Mouse (Mus musculus) layer of hippocampus, adult 9-10 months (tissue): Measurements from ENCODE around the gene Dzip1.

Experiments used
- DNase-seq: peaks from one replicate; pipeline ENCODE4 v3.0.0; 2022; ENCODE audit warnings: low spot score

Dzip1 gene

GRCm38 (mm10) chr14:118868102-118868724, 57.0 kb downstream of the Dzip1 start:
- DNase-seq, result no peak

- no peak for DNase-seq
Measured at GRCm38 (mm10) chr14:118867366-118867765, 57.9 kb downstream of the Dzip1 start.

DNA sequence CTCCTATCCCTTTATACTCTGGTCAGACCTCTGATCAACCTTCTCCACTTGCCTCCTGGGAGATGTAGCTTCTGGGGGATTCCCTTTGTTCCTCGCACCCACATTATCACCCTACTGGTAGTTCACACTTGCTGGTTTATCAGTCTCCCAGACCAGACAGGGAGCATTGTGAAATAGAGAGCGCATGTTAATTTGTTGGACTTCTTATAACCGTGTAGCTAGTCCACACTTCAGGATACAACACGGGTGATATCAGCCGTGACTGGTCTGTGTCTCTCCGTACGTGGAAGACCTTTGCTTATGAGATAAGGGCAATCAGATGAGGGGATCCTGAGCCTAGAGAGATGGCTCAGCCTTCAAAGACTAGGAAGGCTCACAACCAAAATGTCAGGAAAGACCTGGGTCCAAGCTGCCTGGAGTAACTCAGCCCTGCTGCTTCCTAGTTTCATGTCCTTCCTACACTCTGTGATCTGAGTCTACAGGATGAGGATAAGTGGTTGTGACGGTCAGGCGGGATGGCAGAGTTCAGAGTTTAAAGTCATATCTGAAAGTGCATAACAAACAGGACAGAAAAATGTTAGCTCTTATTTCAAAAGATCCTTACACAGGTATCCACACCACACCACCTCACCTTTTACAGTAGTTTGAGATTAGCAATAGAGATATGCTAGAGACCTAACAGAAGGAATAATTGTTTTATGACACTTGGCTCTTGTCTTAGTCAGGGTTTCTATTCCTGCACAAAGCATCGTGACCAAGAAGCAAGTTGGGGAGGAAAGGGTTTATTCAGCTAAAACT, 59.0 kb downstream of the Dzip1 start:
- DNase-seq, result no peak

DNA sequence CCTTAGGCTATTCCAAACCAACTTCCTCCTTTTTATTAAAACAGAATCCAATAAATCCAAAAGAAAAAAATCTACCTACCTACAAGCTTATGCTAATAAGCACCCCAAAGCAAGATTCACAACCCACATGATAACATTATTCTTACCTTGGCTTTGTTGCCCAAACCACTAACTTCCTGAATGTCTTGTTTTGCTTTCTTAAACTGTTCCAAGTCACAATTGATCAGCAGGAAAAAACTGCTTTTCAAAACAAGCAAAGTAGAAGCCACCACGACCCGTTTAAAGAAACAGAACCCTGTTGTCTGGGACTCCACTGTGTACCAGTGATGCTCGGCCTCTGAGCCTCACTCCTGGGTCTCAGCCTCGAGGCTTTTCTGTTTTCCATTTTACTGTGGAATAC, 60.4 kb downstream of the Dzip1 start:
- no peak for DNase-seq

GRCm38 (mm10) chr14:118862253-118862652, 63.0 kb downstream of the Dzip1 start:
- no peak for DNase-seq

DNA sequence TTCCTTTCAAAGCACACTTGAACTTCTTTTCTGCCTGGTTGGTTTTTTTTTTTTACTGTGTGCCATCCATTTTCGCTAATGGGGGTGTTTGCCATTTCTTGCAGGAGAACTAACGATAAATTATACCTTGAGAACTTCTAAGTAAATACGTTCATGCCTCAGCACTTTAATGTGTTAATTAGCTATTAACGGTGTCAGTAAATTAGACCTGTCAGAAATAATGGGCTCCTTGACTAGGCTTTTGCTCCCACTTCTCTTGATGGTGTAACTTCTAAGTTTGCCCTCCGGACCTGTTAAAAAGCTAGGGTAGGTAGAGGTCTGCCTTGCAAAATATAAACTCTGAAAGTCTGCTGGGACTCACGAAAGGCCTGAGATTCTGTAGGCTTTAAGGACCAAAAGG, 66.9 kb downstream of the Dzip1 start:
- no peak for DNase-seq

DNA sequence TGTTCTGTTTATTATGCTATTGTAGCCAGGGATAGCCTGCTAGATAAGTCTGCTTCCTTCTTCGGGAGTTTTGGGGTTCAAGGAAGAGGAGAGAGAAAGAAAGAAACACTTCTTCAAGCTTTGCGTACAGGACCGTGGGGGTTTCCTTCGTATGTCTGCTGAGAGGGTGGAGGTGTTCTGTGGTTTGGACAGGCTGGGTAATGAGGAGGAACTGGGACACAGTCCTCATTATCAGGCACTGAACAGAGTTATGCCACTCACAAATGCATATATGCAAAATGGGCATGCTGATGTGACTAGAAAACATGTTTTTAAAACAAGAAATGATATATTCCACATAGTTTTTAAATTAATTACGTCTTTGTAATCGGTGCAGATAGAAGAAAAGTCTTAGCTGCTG, 68.7 kb downstream of the Dzip1 start:
- DNase-seq, result no peak

GRCm38 (mm10) chr14:118855141-118855800, 70.0 kb downstream of the Dzip1 start:
- no peak for DNase-seq

- no peak for DNase-seq
Measured at GRCm38 (mm10) chr14:118854371-118855114, 70.7 kb downstream of the Dzip1 start.

DNA sequence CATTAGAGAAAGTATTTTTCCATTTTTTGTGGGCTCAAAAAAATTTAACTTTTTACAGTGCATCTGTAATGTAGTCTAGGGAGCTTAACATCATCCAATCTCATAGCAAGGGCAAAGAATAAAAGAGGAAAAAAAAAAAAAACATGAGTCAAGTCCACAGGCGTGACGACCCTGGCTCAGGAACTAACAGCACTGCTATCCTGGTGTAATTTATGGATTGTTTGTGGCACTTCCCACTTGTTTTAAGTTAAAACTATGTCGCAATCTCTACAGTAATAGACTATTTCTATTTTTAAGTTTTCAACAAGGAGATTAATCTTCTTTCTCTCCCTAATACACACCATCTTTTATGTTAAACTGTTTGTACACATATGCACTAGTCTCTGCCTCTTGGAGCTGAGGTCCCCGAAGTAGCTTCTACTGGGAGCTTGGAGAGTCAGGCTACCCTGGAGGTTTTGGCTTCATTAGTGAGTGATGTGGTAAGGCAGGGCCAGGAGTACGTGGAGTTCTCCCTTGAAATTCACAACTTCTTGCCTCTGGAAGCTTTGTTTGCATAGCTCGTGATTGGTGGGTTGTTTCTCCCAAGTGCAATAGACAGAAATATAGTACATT, 73.7 kb downstream of the Dzip1 start:
- DNase-seq, result no peak

- DNase-seq, result no peak
Measured at GRCm38 (mm10) chr14:118850696-118851035, 74.6 kb downstream of the Dzip1 start.

GRCm38 (mm10) chr14:118850011-118850695, 75.1 kb downstream of the Dzip1 start:
- DNase-seq, result no peak

- DNase-seq, result no peak
Measured at GRCm38 (mm10) chr14:118848171-118848570, 77.1 kb downstream of the Dzip1 start.

DNA sequence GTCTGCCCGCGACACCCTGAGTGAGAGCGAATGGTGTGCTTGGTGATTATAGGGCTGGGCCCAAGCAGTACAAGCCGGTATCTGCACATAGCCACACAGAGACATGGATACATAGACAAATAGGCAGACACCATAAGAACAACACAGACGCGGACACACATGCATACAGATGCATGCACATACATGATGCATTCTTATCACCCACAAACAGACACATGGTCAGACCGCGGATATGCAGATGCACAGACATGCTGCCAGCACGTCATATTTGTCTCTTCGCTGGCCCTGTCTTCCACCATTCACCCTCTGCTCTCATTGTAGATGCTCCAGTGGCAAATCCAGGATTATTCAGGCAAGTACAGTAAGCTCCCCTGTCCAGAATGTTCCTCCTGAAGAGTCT, 78.4 kb downstream of the Dzip1 start:
- no peak for DNase-seq

DNA sequence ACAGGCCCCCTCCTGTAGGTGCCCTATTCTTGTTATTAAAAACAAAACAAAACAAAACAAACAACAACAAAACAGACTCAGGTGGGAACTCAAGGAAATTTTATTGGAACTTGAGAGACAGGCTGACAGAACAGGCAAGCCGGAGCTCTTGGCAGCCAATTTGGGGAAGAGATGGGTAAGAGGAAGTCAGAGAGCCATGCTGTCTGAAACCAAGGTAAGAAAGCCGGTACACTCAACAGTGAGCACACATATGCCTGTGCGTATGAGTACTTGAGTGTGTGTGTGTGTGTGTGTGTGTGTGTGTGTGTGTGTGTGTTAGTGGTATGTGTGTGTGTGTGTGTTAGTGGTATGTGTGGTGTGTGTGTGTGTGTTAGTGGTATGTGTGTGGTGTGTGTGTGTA, 82.9 kb downstream of the Dzip1 start:
- DNase-seq, result no peak

- no peak for DNase-seq
Measured at GRCm38 (mm10) chr14:118840027-118840426, 85.2 kb downstream of the Dzip1 start.

DNA sequence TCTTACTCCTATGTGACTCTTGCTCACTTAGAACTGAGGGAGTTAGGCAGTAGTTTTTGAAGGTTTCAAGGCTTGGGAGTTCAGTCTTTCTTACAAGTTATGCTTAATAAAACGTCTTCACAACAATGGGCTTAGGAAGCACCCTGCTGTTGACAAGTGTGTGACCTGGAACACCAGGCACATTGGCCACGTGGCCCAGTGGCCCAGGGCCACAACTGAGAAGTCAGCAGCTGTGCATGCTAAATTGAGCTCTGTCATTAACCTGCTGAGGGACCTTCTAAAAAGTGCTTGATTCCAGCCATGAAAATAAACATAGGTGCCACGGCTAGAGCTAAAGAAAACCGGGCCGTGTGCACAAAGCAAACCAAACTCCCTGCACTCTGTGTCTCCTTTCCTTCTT, 85.8 kb downstream of the Dzip1 start:
- no peak for DNase-seq

GRCm38 (mm10) chr14:118838556-118839120, 86.6 kb downstream of the Dzip1 start:
- no peak for DNase-seq

DNA sequence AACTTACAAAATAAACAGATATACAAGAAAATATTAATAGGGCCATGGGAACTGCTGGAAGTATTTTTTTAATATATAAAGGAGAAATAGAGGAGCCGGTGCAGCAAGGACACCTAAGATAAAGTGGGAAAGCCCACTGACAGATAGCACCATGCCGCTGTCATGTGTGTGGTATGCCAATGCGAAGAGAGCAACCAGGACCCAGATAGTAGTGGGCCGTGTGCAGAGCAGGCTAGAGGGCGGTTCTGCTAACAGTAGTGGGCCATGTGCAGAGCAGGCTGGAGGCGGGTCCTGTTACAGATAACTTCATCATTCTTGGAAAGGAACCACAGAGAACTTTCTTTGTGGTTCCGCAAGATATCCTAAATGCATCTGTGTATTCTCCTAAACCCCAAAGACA, 88.5 kb downstream of the Dzip1 start:
- DNase-seq, result no peak

DNA sequence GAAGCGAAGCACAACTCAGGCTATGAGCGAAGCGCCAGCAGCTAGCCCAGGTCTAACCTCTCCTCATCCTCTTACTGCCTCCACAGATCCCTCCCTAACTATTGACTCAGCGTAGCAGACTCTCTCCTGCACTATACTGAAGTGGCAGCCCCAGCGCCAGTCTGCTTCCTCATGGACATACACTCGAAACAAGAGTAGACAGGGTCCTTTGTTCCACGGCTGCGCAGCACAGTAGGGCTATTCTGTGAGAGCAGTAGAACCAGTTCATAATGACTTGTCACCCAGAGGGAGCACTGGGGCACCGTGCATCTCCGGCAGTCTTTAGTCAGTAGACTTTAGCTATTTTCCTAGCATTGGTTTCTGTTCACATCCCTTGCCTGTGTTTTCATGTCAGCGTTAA, 89.1 kb downstream of the Dzip1 start:
- DNase-seq, result no peak

- DNase-seq, result no peak
Measured at GRCm38 (mm10) chr14:118834313-118834712, 90.9 kb downstream of the Dzip1 start.
